Comparison of ENCODE assay signal across 9 mouse cellular contexts in genomic region chr17:56275842-56276480, GRCm38 (mm10). TPM values are rescaled to one million over a fixed set of nuclear protein-coding genes. Genes with fewer than 3 reads are reported as not detected.
DNase-seq lines count a peak whose midpoint lies in the region; ATAC-seq and TF ChIP-seq lines count a peak whose summit lies in the region.
"Had no signal": no experiment of that assay in that cellular context is flagged by ENCODE, and none has a peak within 500 bp of the region (broad histone marks: within the 10 kb centered on the region; RNA-seq: fewer than 3 reads in every experiment).

No protein-coding gene starts in this region.

- H3K4me3 ChIP-seq in layer of hippocampus, adult 2 months: peak overlapping the region; percentile 62
- H3K4me3 ChIP-seq in brown adipose tissue, adult 24 weeks (ENCODE audit: insufficient read depth, low read depth, low read length): peak overlapping the region; percentile 80
- peak overlapping the region; percentile 55 for H3K4me3 ChIP-seq in limb, embryonic 12.5 days (replicated peaks)
- peak overlapping the region; percentile 62 for H3K4me3 ChIP-seq in olfactory bulb, adult 2 months (ENCODE audit: insufficient read depth, low read depth, low read length)

- TF ChIP-seq POLR2A in olfactory bulb, adult 2 months (IDR thresholded peaks at IDR 0.05; ENCODE audit: insufficient read depth, low read depth, low read length): no peak

- H3K27ac ChIP-seq in layer of hippocampus, adult 2 months: peak overlapping the region; percentile 90
- H3K27ac ChIP-seq in brown adipose tissue, adult 24 weeks (replicated peaks; ENCODE audit: low read depth, low read length): peak overlapping the region; percentile 96
- peak overlapping the region; percentile 90 for H3K27ac ChIP-seq in limb, embryonic 12.5 days
- H3K27ac ChIP-seq in olfactory bulb, adult 2 months (ENCODE audit: insufficient read depth, low read depth, low read length): peak overlapping the region; percentile 62; the same call in 1 of the 2 replicates

- no peak for TF ChIP-seq CTCF in layer of hippocampus, adult 2 months (conservative IDR thresholded peaks at IDR 0.05)
- no peak for TF ChIP-seq CTCF in olfactory bulb, adult 2 months (IDR thresholded peaks at IDR 0.05; ENCODE audit: insufficient read depth, low read depth, low read length)

- H3K4me2 ChIP-seq in limb, embryonic 12.5 days: peak overlapping the region; percentile 75

- no peaks in the 10 kb centered on the region for H3K27me3 ChIP-seq in limb, embryonic 12.5 days

- H3K4me1 ChIP-seq in brown adipose tissue, adult 24 weeks (ENCODE audit: control insufficient read depth, insufficient read depth, insufficient read length, low read length): peaks cover 5% of the 10 kb centered on the region
- H3K4me1 ChIP-seq in limb, embryonic 12.5 days (replicated peaks): peaks cover 13% of the 10 kb centered on the region
- H3K4me1 ChIP-seq in olfactory bulb, adult 2 months (ENCODE audit: control insufficient read depth, insufficient read depth, low read length): peaks cover 23% of the 10 kb centered on the region; the same call in 1 of the 2 replicates

- DNase-seq in layer of hippocampus, adult 2 months (ENCODE audit: low spot score in 2 of 2): no peak
- no peak for DNase-seq in layer of hippocampus, postnatal 10 days (ENCODE audit: low spot score in 2 of 2)
- DNase-seq in heart, postnatal 10 days: peak; percentile 60 to 67
- DNase-seq in spleen, adult 12 weeks (ENCODE audit: low spot score): no peak
- no peak for DNase-seq in urinary bladder, postnatal 14 days (ENCODE audit: low spot score)

- 0 out of 2 replicates have a peak, but pooled peaks have one; percentile 0 for ATAC-seq in limb, embryonic 12.5 days (ENCODE audit: insufficient number of reproducible peaks, insufficient read depth, low FRiP score, low TSS enrichment, low read depth)

- H3K9ac ChIP-seq in limb, embryonic 12.5 days (replicated peaks): peak overlapping the region; percentile 72

- H3K9me3 ChIP-seq in limb, embryonic 12.5 days: no peaks in the 10 kb centered on the region

- intact Hi-C loops in heart, postnatal 10 days (cut with DNase I): loop anchor here (2.0 kb wide), 1 partner anchor 19 kb away; the partner anchor contains the start of gene Fem1a

- peaks cover 51% of the 10 kb centered on the region for H3K36me3 ChIP-seq in limb, embryonic 12.5 days

- 30% methylated on average over 5 of the region's 5 CpGs for WGBS in limb, embryonic 12.5 days
- WGBS in olfactory bulb, adult 2 months: 30% methylated on average over 5 of the region's 5 CpGs

RNA-seq across cellular contexts. Expression of gene Ticam1, which starts 0.6 kb away (rescaled TPM):
- 1 to 10 TPM; 6.1 to 7.1 TPM for total RNA-seq in layer of hippocampus, adult 2 months (2021)
- total RNA-seq in layer of hippocampus, postnatal 10 days (2021): 1 to 10 TPM; 5.2 to 5.9 TPM
- polyA plus RNA-seq in brown adipose tissue, adult 24 weeks (2012; ENCODE audit: insufficient read depth, insufficient read length, missing spikeins): 9.2 and 10.5 TPM in 2 replicates
- 10 to 100 TPM; 11.6 to 12.7 TPM for total RNA-seq in heart, postnatal 10 days (2021)
- 3.0 and 3.8 TPM in 2 replicates for polyA plus RNA-seq in limb, embryonic 12.5 days (2016; fragmentation: Nextera tagmentation; extraction: Ambion mirVana)
- polyA plus RNA-seq in olfactory bulb, adult 2 months (2012; ENCODE audit: insufficient read depth, insufficient read length, low replicate concordance, missing spikeins): not detected in 2 replicates

RNA-seq across cellular contexts. Expression of gene Plin3, which starts 16.7 kb away (rescaled TPM):
- 10 to 100 TPM; 16.8 to 17.2 TPM for total RNA-seq in layer of hippocampus, adult 2 months (2021)
- total RNA-seq in layer of hippocampus, postnatal 10 days (2021): 1 to 10 TPM; 5.7 to 7.3 TPM
- 62.9 and 78.2 TPM in 2 replicates for polyA plus RNA-seq in brown adipose tissue, adult 24 weeks (2012; ENCODE audit: insufficient read depth, insufficient read length, missing spikeins)
- total RNA-seq in heart, postnatal 10 days (2021): 10 to 100 TPM; 67.0 to 81.9 TPM
- polyA plus RNA-seq in limb, embryonic 12.5 days (2016; fragmentation: Nextera tagmentation; extraction: Ambion mirVana): 62.7 and 71.7 TPM in 2 replicates
- not detected in 2 replicates for polyA plus RNA-seq in olfactory bulb, adult 2 months (2012; ENCODE audit: insufficient read depth, insufficient read length, low replicate concordance, missing spikeins)

RNA-seq across cellular contexts. Expression of gene Fem1a, which starts 19.4 kb away (rescaled TPM):
- total RNA-seq in layer of hippocampus, adult 2 months (2021): 10 to 100 TPM; 36.4 to 37.1 TPM
- 10 to 100 TPM; 45.3 to 46.5 TPM for total RNA-seq in layer of hippocampus, postnatal 10 days (2021)
- polyA plus RNA-seq in brown adipose tissue, adult 24 weeks (2012; ENCODE audit: insufficient read depth, insufficient read length, missing spikeins): 16.3 and 18.4 TPM in 2 replicates
- 10 to 100 TPM; 81.5 to 94.9 TPM for total RNA-seq in heart, postnatal 10 days (2021)
- 13.4 and 14.6 TPM in 2 replicates for polyA plus RNA-seq in limb, embryonic 12.5 days (2016; fragmentation: Nextera tagmentation; extraction: Ambion mirVana)
- not detected in 2 replicates for polyA plus RNA-seq in olfactory bulb, adult 2 months (2012; ENCODE audit: insufficient read depth, insufficient read length, low replicate concordance, missing spikeins)

RNA-seq across cellular contexts. Expression of gene Arrdc5, which starts 24.1 kb away (rescaled TPM):
- not detected for total RNA-seq in layer of hippocampus, adult 2 months (2021)
- not detected for total RNA-seq in layer of hippocampus, postnatal 10 days (2021)
- polyA plus RNA-seq in brown adipose tissue, adult 24 weeks (2012; ENCODE audit: insufficient read depth, insufficient read length, missing spikeins): not detected in 2 replicates
- not detected for total RNA-seq in heart, postnatal 10 days (2021)
- polyA plus RNA-seq in limb, embryonic 12.5 days (2016; fragmentation: Nextera tagmentation; extraction: Ambion mirVana): not detected in 2 replicates
- polyA plus RNA-seq in olfactory bulb, adult 2 months (2012; ENCODE audit: insufficient read depth, insufficient read length, low replicate concordance, missing spikeins): not detected in 2 replicates
- total RNA-seq: adrenal gland, adult 18-20 months had no signal

RNA-seq across cellular contexts. Expression of gene Uhrf1, which starts 27.2 kb away (rescaled TPM):
- 1 to 10 TPM; 1.7 to 2.1 TPM for total RNA-seq in layer of hippocampus, adult 2 months (2021)
- 1 to 10 TPM; 5.9 to 6.3 TPM for total RNA-seq in layer of hippocampus, postnatal 10 days (2021)
- 2.7 and 3.3 TPM in 2 replicates for polyA plus RNA-seq in brown adipose tissue, adult 24 weeks (2012; ENCODE audit: insufficient read depth, insufficient read length, missing spikeins)
- total RNA-seq in heart, postnatal 10 days (2021): 10 to 100 TPM; 21.6 to 23.3 TPM
- polyA plus RNA-seq in limb, embryonic 12.5 days (2016; fragmentation: Nextera tagmentation; extraction: Ambion mirVana): 198 and 199 TPM in 2 replicates
- polyA plus RNA-seq in olfactory bulb, adult 2 months (2012; ENCODE audit: insufficient read depth, insufficient read length, low replicate concordance, missing spikeins): not detected in 2 replicates

Comparison
In these comparisons a context has a peak if more than half of its experiments do, and no peak if none do; other contexts are left out.
1. DNase-seq: peak in heart, postnatal 10 days (2 of 2); none in layer of hippocampus, adult 2 months (0 of 2), layer of hippocampus, postnatal 10 days (0 of 2), spleen, adult 12 weeks (single experiment) and urinary bladder, postnatal 14 days (single experiment).
2. Peak in every context shown above with its lines, with median percentiles within 50 percentile points of each other: H3K27ac ChIP-seq and H3K4me3 ChIP-seq.